Mouse (Mus musculus) MEL (cell line): ENCODE results near the gene Spem2. TPM values are rescaled to one million over a fixed set of nuclear protein-coding genes. Genes with fewer than 3 reads are reported as not detected.

Experiments used
- DNase-seq: peaks from one replicate; pipeline ENCODE4 v3.0.0; 2011; ENCODE audit warnings: low read depth, low spot score
- H3K27ac ChIP-seq: 2 replicates; pipeline ENCODE4 v1.5.1; 2012; ENCODE audit warnings: low read depth, mild to moderate bottlenecking, control low read depth, low read length, moderate library complexity; ENCODE audit not compliant: control insufficient read depth
- H3K27me3 ChIP-seq, 2 experiments: fragments of 150-350 bp in 1 of 2; sonication (generic) in 1 of 2; 2 replicates each; pipeline ENCODE4 v1.6.1; 2012; ENCODE audit warnings: low read length in 2 of 2, mild to moderate bottlenecking in 2 of 2, improper control_type of control experiment in 1 of 2, moderate library complexity in 1 of 2; ENCODE audit not compliant: insufficient read depth in 2 of 2, control insufficient read depth in 1 of 2
- H3K36me3 ChIP-seq, 2 experiments: 2 replicates each; pipeline ENCODE4 v1.6.1; 2012 to 2014; ENCODE audit warnings: low read length in 2 of 2, improper control_type of control experiment in 1 of 2, inconsistent platforms in 1 of 2, mild to moderate bottlenecking in 1 of 2; ENCODE audit not compliant: insufficient read depth in 2 of 2, control insufficient read depth in 1 of 2
- H3K4me1 ChIP-seq, 2 experiments: fragments of 150-350 bp in 1 of 2; sonication (generic) in 1 of 2; 2 replicates each; pipeline ENCODE4 v1.6.1; 2012; ENCODE audit warnings: low read length in 2 of 2, improper control_type of control experiment in 1 of 2, mild to moderate bottlenecking in 1 of 2; ENCODE audit not compliant: insufficient read depth in 2 of 2, control insufficient read depth in 1 of 2
- H3K4me3 ChIP-seq, 2 experiments: fragments of 150-350 bp in 1 of 2; sonication (generic) in 1 of 2; 2 replicates each; pipeline ENCODE4 v1.5.1; 2012; ENCODE audit warnings: low read depth in 2 of 2, low read length in 2 of 2, mild to moderate bottlenecking in 2 of 2, moderate library complexity in 2 of 2, control low read depth in 1 of 2, improper control_type of control experiment in 1 of 2; ENCODE audit not compliant: control insufficient read depth in 1 of 2, insufficient read depth in 1 of 2
- H3K79me2 ChIP-seq: 2 replicates; pipeline ENCODE4 v1.6.1; 2012; ENCODE audit warnings: mild to moderate bottlenecking, low read length, moderate library complexity; ENCODE audit not compliant: control insufficient read depth, poor library complexity, insufficient read depth
- H3K9ac ChIP-seq: 2 replicates; pipeline ENCODE4 v1.6.1; 2012; ENCODE audit warnings: low read depth, mild to moderate bottlenecking, control low read depth, low read length, moderate library complexity; ENCODE audit not compliant: control insufficient read depth, poor library complexity, severe bottlenecking
- H3K9me3 ChIP-seq: fragments of 150-350 bp; sonication (generic); replicated peaks from 2 replicates; pipeline ENCODE4 v1.6.1; 2012; ENCODE audit warnings: mild to moderate bottlenecking, low read length, improper control_type of control experiment, moderate library complexity; ENCODE audit not compliant: insufficient read depth
- BHLHE40 ChIP-seq: IDR thresholded peaks from 2 replicates; pipeline ENCODE4 v1.6.1; 2012; ENCODE audit warnings: low read depth, mild to moderate bottlenecking, inconsistent platforms, low read length, improper control_type of control experiment, borderline replicate concordance
- CHD1 ChIP-seq: IDR thresholded peaks from 2 replicates; pipeline ENCODE4 v1.6.1; 2012; ENCODE audit warnings: low read depth, mild to moderate bottlenecking, inconsistent platforms, low read length, improper control_type of control experiment
- CHD2 ChIP-seq: IDR thresholded peaks from 2 replicates; pipeline ENCODE4 v1.6.1; 2011; ENCODE audit warnings: low read length, improper control_type of control experiment
- CTCF ChIP-seq, 3 experiments: IDR thresholded peaks in 2 of 3; conservative IDR thresholded peaks in 1 of 3; 2 replicates each; pipeline ENCODE4 v1.5.1; 2011 to 2012; ENCODE audit warnings: low read length in 3 of 3, low read depth in 2 of 3, mild to moderate bottlenecking in 2 of 3, improper control_type of control experiment in 1 of 3, inconsistent platforms in 1 of 3, mixed read lengths in 1 of 3, moderate library complexity in 1 of 3; ENCODE audit not compliant: control insufficient read depth in 1 of 3, insufficient read depth in 1 of 3, poor library complexity in 1 of 3, severe bottlenecking in 1 of 3
- E2F4 ChIP-seq: IDR thresholded peaks from 2 replicates; pipeline ENCODE4 v1.6.1; 2011; ENCODE audit warnings: low read depth, low read length, improper control_type of control experiment, borderline replicate concordance
- ELF1 ChIP-seq: IDR thresholded peaks from 2 replicates; pipeline ENCODE4 v1.6.1; 2014; ENCODE audit warnings: low read depth, mild to moderate bottlenecking, inconsistent platforms, low read length, improper control_type of control experiment, moderate library complexity
- ETS1 ChIP-seq: IDR thresholded peaks from 2 replicates; pipeline ENCODE4 v1.6.1; 2012; ENCODE audit warnings: low read depth, mild to moderate bottlenecking, inconsistent platforms, low read length, improper control_type of control experiment, moderate library complexity
- GABPA ChIP-seq: IDR thresholded peaks from 2 replicates; pipeline ENCODE4 v1.6.1; 2012; ENCODE audit warnings: low read depth, mild to moderate bottlenecking, inconsistent platforms, low read length, improper control_type of control experiment, moderate library complexity
- GATA1 ChIP-seq: IDR thresholded peaks from 2 replicates; pipeline ENCODE4 v1.6.1; 2011; ENCODE audit warnings: low read depth, low read length, improper control_type of control experiment
- HCFC1 ChIP-seq: IDR thresholded peaks from 2 replicates; pipeline ENCODE4 v1.6.1; 2012; ENCODE audit warnings: low read depth, mild to moderate bottlenecking, inconsistent platforms, low read length, improper control_type of control experiment, moderate library complexity
- KAT2A ChIP-seq: conservative IDR thresholded peaks from 2 replicates; pipeline ENCODE4 v1.6.1; 2012; ENCODE audit warnings: low read depth, low read length, improper control_type of control experiment, inconsistent platforms
- MAFK ChIP-seq: IDR thresholded peaks from 2 replicates; pipeline ENCODE4 v1.6.1; 2011; ENCODE audit warnings: low read depth, mild to moderate bottlenecking, low read length, improper control_type of control experiment, borderline replicate concordance
- MAX ChIP-seq: IDR thresholded peaks from 2 replicates; pipeline ENCODE4 v1.6.1; 2011; ENCODE audit warnings: low read length, improper control_type of control experiment
- MAZ ChIP-seq: IDR thresholded peaks from 2 replicates; pipeline ENCODE4 v1.6.1; 2012; ENCODE audit warnings: low read depth, mild to moderate bottlenecking, inconsistent platforms, low read length, improper control_type of control experiment
- MEF2A ChIP-seq: IDR thresholded peaks from 2 replicates; pipeline ENCODE4 v1.6.1; 2014; ENCODE audit warnings: low read depth, mild to moderate bottlenecking, inconsistent platforms, low read length, improper control_type of control experiment; ENCODE audit not compliant: poor library complexity, insufficient replicate concordance, severe bottlenecking; ENCODE audit errors: extremely low read depth
- MXI1 ChIP-seq: IDR thresholded peaks from 2 replicates; pipeline ENCODE4 v1.6.1; 2011; ENCODE audit warnings: mild to moderate bottlenecking, low read depth, low read length, improper control_type of control experiment
- MYB ChIP-seq: IDR thresholded peaks from 2 replicates; pipeline ENCODE4 v1.6.1; 2011; ENCODE audit warnings: mild to moderate bottlenecking, low read depth, low read length, improper control_type of control experiment
- MYC ChIP-seq: IDR thresholded peaks from 2 replicates; pipeline ENCODE4 v1.6.1; 2011; ENCODE audit warnings: low read depth, mild to moderate bottlenecking, low read length, improper control_type of control experiment, moderate library complexity
- NELFE ChIP-seq: IDR thresholded peaks from 2 replicates; pipeline ENCODE4 v1.6.1; 2011; ENCODE audit warnings: low read depth, low read length, improper control_type of control experiment
- NRF1 ChIP-seq: IDR thresholded peaks from 2 replicates; pipeline ENCODE4 v1.6.1; 2014; ENCODE audit warnings: low read depth, mild to moderate bottlenecking, inconsistent platforms, low read length, improper control_type of control experiment, moderate library complexity; ENCODE audit not compliant: poor library complexity, insufficient read depth, severe bottlenecking
- POLR2A ChIP-seq, 2 experiments: IDR thresholded peaks; 2 replicates each; pipeline ENCODE4 v1.6.1; 2011 to 2012; ENCODE audit warnings: low read length in 2 of 2, mild to moderate bottlenecking in 2 of 2, control low read depth in 1 of 2, improper control_type of control experiment in 1 of 2, low read depth in 1 of 2, moderate library complexity in 1 of 2; ENCODE audit not compliant: control insufficient read depth in 1 of 2, insufficient read depth in 1 of 2, poor library complexity in 1 of 2
- POLR2AphosphoS2 ChIP-seq: IDR thresholded peaks from 2 replicates; pipeline ENCODE4 v1.6.1; 2011; ENCODE audit warnings: low read length, improper control_type of control experiment
- RAD21 ChIP-seq: IDR thresholded peaks from 2 replicates; pipeline ENCODE4 v1.6.1; 2011; ENCODE audit warnings: mild to moderate bottlenecking, low read depth, low read length, improper control_type of control experiment
- RCOR1 ChIP-seq: IDR thresholded peaks from 2 replicates; pipeline ENCODE4 v1.6.1; 2012; ENCODE audit warnings: low read depth, mild to moderate bottlenecking, inconsistent platforms, low read length, improper control_type of control experiment
- SIN3A ChIP-seq: IDR thresholded peaks from 2 replicates; pipeline ENCODE4 v1.6.1; 2012; ENCODE audit warnings: low read length, improper control_type of control experiment, inconsistent platforms
- SMC3 ChIP-seq: IDR thresholded peaks from 2 replicates; pipeline ENCODE4 v1.6.1; 2011; ENCODE audit warnings: low read depth, low read length, improper control_type of control experiment
- TAL1 ChIP-seq: IDR thresholded peaks from 2 replicates; pipeline ENCODE4 v1.6.1; 2012; ENCODE audit warnings: mild to moderate bottlenecking, inconsistent platforms, low read length, moderate library complexity, mixed read lengths
- TBP ChIP-seq: IDR thresholded peaks from 2 replicates; pipeline ENCODE4 v1.8.0; 2011; ENCODE audit warnings: low read depth, low read length, improper control_type of control experiment
- TCF12 ChIP-seq: IDR thresholded peaks from 2 replicates; pipeline ENCODE4 v1.6.1; 2014; ENCODE audit warnings: low read depth, mild to moderate bottlenecking, inconsistent platforms, low read length, improper control_type of control experiment, moderate library complexity
- UBTF ChIP-seq: IDR thresholded peaks from 2 replicates; pipeline ENCODE4 v1.6.1; 2012; ENCODE audit warnings: low read depth, mild to moderate bottlenecking, inconsistent platforms, low read length, improper control_type of control experiment, moderate library complexity, borderline replicate concordance; ENCODE audit not compliant: insufficient read depth
- USF1 ChIP-seq: IDR thresholded peaks from 2 replicates; pipeline ENCODE4 v1.6.1; 2014; ENCODE audit warnings: low read depth, mild to moderate bottlenecking, inconsistent platforms, low read length, improper control_type of control experiment, moderate library complexity
- USF2 ChIP-seq, 2 experiments: IDR thresholded peaks; 2 replicates each; pipeline ENCODE4 v1.6.1; 2011 to 2012; ENCODE audit warnings: improper control_type of control experiment in 2 of 2, low read length in 2 of 2, borderline replicate concordance in 1 of 2, inconsistent platforms in 1 of 2, low read depth in 1 of 2, mild to moderate bottlenecking in 1 of 2; ENCODE audit not compliant: insufficient read depth in 1 of 2
- ZC3H11A ChIP-seq: IDR thresholded peaks from 2 replicates; pipeline ENCODE4 v1.6.1; 2012; ENCODE audit warnings: low read depth, mild to moderate bottlenecking, inconsistent platforms, low read length, improper control_type of control experiment
- ZKSCAN1 ChIP-seq: IDR thresholded peaks from 2 replicates; pipeline ENCODE4 v1.6.1; 2012; ENCODE audit warnings: low read depth, mild to moderate bottlenecking, inconsistent platforms, low read length, improper control_type of control experiment, moderate library complexity
- ZNF384 ChIP-seq: IDR thresholded peaks from 2 replicates; pipeline ENCODE4 v1.6.1; 2012; ENCODE audit warnings: low read depth, mild to moderate bottlenecking, inconsistent platforms, low read length, improper control_type of control experiment
- polyA plus RNA-seq, 2 experiments: library from polyadenylated mRNA; stranded (reverse) in 1 of 2; unstranded in 1 of 2; fragments of >175 nt in 1 of 2; fragments of >200 nt in 1 of 2; gene quantifications; 2 replicates each; pipeline versions ENCODE4 v1.2.1 to v1.2.4; 2012; ENCODE audit warnings: low replicate concordance in 2 of 2, low read depth in 1 of 2; ENCODE audit not compliant: insufficient read length in 2 of 2, insufficient read depth in 1 of 2, missing spikeins in 1 of 2
- total RNA-seq: library from RNA; depleted of rRNA; stranded (reverse); fragments of 300-350 nt; gene quantifications from 2 replicates; pipeline ENCODE4 v1.2.3, GENCODE M21; 2012

Gene Spem2
- total and polyA plus RNA-seq, 3 experiments: not detected

- H3K4me3 ChIP-seq: peak overlapping the region; percentile 70 to 89
- no peaks in the 10 kb centered on the region; a peak in 1 of 4 replicates for H3K27me3 ChIP-seq
- H3K9me3 ChIP-seq: no peaks in the 10 kb centered on the region
- peaks cover 8% of the 10 kb centered on the region; the same call in 1 of the 2 replicates for H3K79me2 ChIP-seq
- H3K9ac ChIP-seq: peak overlapping the region; percentile 78
- DNase-seq: peak; percentile 81
- H3K4me1 ChIP-seq: peaks cover 5 to 16% of the 10 kb centered on the region in 2 experiments; a peak in 3 of 4 replicates
- peaks cover 0 to 5% of the 10 kb centered on the region in 2 experiments; a peak in 2 of 4 replicates for H3K36me3 ChIP-seq
- H3K27ac ChIP-seq: no peak overlapping the region
- TF ChIP-seq TBP (0 out of 2 replicates have a peak, but pooled peaks have one; percentile 25), POLR2A (IDR thresholded peaks at IDR 0.05; ENCODE audit: control insufficient read depth in 1 of 2, insufficient read depth in 1 of 2, low read depth in 1 of 2, low read length in 2 of 2, poor library complexity in 1 of 2) (peak; percentile 54 to 68; a peak in 3 of 4 replicates), KAT2A (no peak), USF1 (peak; percentile 53; the same call in 1 of the 2 replicates), NELFE (peak; percentile 14; the same call in 1 of the 2 replicates), CHD1 (no peak), MAX (peak; percentile 44), ZKSCAN1 (no peak), GATA1 (no peak), MAZ (no peak), TCF12 (no peak), POLR2AphosphoS2 (no peak), SMC3 (peak; percentile 53), USF2 (IDR thresholded peaks at IDR 0.05; ENCODE audit: borderline replicate concordance in 1 of 2, insufficient read depth in 1 of 2, low read depth in 1 of 2, low read length in 2 of 2) (no peak), TAL1 (no peak), MEF2A (no peak), MAFK (no peak), HCFC1 (no peak; the same call in 1 of the 2 replicates), MYB (no peak), ELF1 (0 out of 2 replicates have a peak, but pooled peaks have one; percentile 44), CHD2 (no peak), BHLHE40 (no peak), CTCF (IDR thresholded peaks at IDR 0.05 in 2 of 3, conservative IDR thresholded peaks at IDR 0.05 in 1 of 3; ENCODE audit: control insufficient read depth in 1 of 3, insufficient read depth in 1 of 3, low read depth in 2 of 3, low read length in 3 of 3, poor library complexity in 1 of 3, severe bottlenecking in 1 of 3) (peak in 2 of 3 experiments; percentile 62 to 74; a peak in 4 of 6 replicates), RCOR1 (no peak), ETS1 (no peak), MXI1 (peak; percentile 81), ZNF384 (no peak), GABPA (no peak), ZC3H11A (0 out of 2 replicates have a peak, but pooled peaks have one; percentile 4), RAD21 (peak; percentile 24), SIN3A (peak; percentile 45), E2F4 (no peak), UBTF (no peak; the same call in 1 of the 2 replicates), NRF1 (0 out of 2 replicates have a peak, but pooled peaks have one; percentile 30), MYC (peak; percentile 37; the same call in 1 of the 2 replicates)
Observed at GRCm38 (mm10) chr11:69803786-69804651, 14.2 kb downstream of the Spem2 start.
